Mouse (Mus musculus) limb, embryonic 12.5 days (tissue): Measurements from ENCODE around the gene Dnaaf1. TPM values are rescaled to one million over a fixed set of nuclear protein-coding genes. Genes with fewer than 3 reads are reported as not detected.

Experiments
- ATAC-seq: fragments of 200-750 bp; cut with Nextera tagmentation; 2 replicates; pipeline ENCODE4 v1.8.0; 2017; ENCODE audit warnings: low read depth, moderate TSS enrichment; ENCODE audit not compliant: insufficient number of reproducible peaks, insufficient read depth, low FRiP score, low TSS enrichment
- H3K27ac ChIP-seq: fragments of 300-500 bp; sonication (generic); 2 replicates; pipeline ENCODE4 v1.5.1; 2016; ENCODE audit warnings: mild to moderate bottlenecking, moderate library complexity
- H3K27me3 ChIP-seq: fragments of 300-500 bp; sonication (generic); 2 replicates; pipeline ENCODE4 v1.6.1; 2016; ENCODE audit warnings: mild to moderate bottlenecking, moderate library complexity
- H3K36me3 ChIP-seq: fragments of 300-500 bp; sonication (generic); 2 replicates; pipeline ENCODE4 v1.6.1; 2016; ENCODE audit warnings: mild to moderate bottlenecking, moderate library complexity
- H3K4me1 ChIP-seq: fragments of 300-500 bp; sonication (generic); replicated peaks from 2 replicates; pipeline ENCODE4 v1.6.1; 2016
- H3K4me2 ChIP-seq: fragments of 300-500 bp; sonication (generic); 2 replicates; pipeline ENCODE4 v1.6.1; 2016; ENCODE audit warnings: mild to moderate bottlenecking, moderate library complexity
- H3K4me3 ChIP-seq: fragments of 300-500 bp; sonication (generic); replicated peaks from 2 replicates; pipeline ENCODE4 v1.5.1; 2016; ENCODE audit warnings: mild to moderate bottlenecking
- H3K9ac ChIP-seq: fragments of 300-500 bp; sonication (generic); replicated peaks from 2 replicates; pipeline ENCODE4 v1.6.1; 2016; ENCODE audit warnings: mild to moderate bottlenecking, moderate library complexity
- H3K9me3 ChIP-seq: fragments of 300-500 bp; sonication (generic); 2 replicates; pipeline ENCODE4 v1.6.1; 2016; ENCODE audit warnings: mild to moderate bottlenecking, moderate library complexity
- WGBS: fragments of 180-500 bp; shearing (Covaris S2); methylation state at CpG from one replicate; pipeline ENCODE4 v1.1.7; 2016; 5-methylcytosine and 5-hydroxymethylcytosine counted together
- polyA plus RNA-seq: library from polyadenylated mRNA; unstranded; fragments of >200 nt; fragmentation: Nextera tagmentation; extraction: Ambion mirVana; gene quantifications from 2 replicates; pipeline ENCODE4 v1.2.1, GENCODE M21; 2016

The Dnaaf1 gene
- polyA plus RNA-seq, 1 experiment from 2014 or later, result not detected

- H3K27me3 ChIP-seq, result peaks cover 44% of the 10 kb centered on the region
- WGBS, result 60% methylated on average over 2 of the region's 2 CpGs
- no peak for ATAC-seq
These were observed 60.9 kb downstream of the Dnaaf1 start for GRCm38 (mm10) chr8:119635958-119636357.

GRCm38 (mm10) chr8:119636766-119637165 is 61.7 kb downstream of the Dnaaf1 start:
- no peaks in the 10 kb centered on the region for H3K36me3 ChIP-seq
- peaks cover 44% of the 10 kb centered on the region for H3K27me3 ChIP-seq
- H3K4me3 ChIP-seq, result no peak overlapping the region
- no peak overlapping the region for H3K27ac ChIP-seq
- no peak for ATAC-seq
- H3K9me3 ChIP-seq, result no peaks in the 10 kb centered on the region
- peaks cover 21% of the 10 kb centered on the region for H3K4me1 ChIP-seq
- WGBS, result 62% methylated on average over 7 of the region's 7 CpGs
- H3K9ac ChIP-seq, result no peak overlapping the region
- H3K4me2 ChIP-seq, result no peak overlapping the region

More at GRCm38 (mm10) chr8:119635958-119636357, 60.9 kb downstream of the Dnaaf1 start:
- Histone ChIP-seq H3K27ac (no peak overlapping the region), H3K4me3 (no peak overlapping the region), H3K9me3 (no peaks in the 10 kb centered on the region), H3K4me1 (peaks cover 21% of the 10 kb centered on the region), H3K4me2 (no peak overlapping the region), H3K36me3 (no peaks in the 10 kb centered on the region), H3K9ac (no peak overlapping the region)

- Histone ChIP-seq H3K4me2 (no peak overlapping the region), H3K4me1 (peaks cover 21% of the 10 kb centered on the region), H3K27me3 (peaks cover 38% of the 10 kb centered on the region), H3K9ac (no peak overlapping the region), H3K9me3 (no peaks in the 10 kb centered on the region), H3K27ac (no peak overlapping the region), H3K36me3 (no peaks in the 10 kb centered on the region), H3K4me3 (no peak overlapping the region)
- WGBS, result 87% methylated on average over 4 of the region's 4 CpGs
- ATAC-seq, result no peak
These were observed 62.3 kb downstream of the Dnaaf1 start for GRCm38 (mm10) chr8:119637381-119637780.

GRCm38 (mm10) chr8:119638261-119638660 is 63.2 kb downstream of the Dnaaf1 start:
- Histone ChIP-seq H3K4me2 (no peak overlapping the region), H3K4me3 (no peak overlapping the region), H3K27me3 (peaks cover 29% of the 10 kb centered on the region), H3K9me3 (no peaks in the 10 kb centered on the region), H3K27ac (no peak overlapping the region), H3K4me1 (peaks cover 21% of the 10 kb centered on the region), H3K36me3 (no peaks in the 10 kb centered on the region), H3K9ac (no peak overlapping the region)
- 86% methylated on average over 6 of the region's 6 CpGs for WGBS
- ATAC-seq, result no peak

- 42% methylated on average over 7 of the region's 7 CpGs for WGBS
- H3K9ac ChIP-seq, result no peak overlapping the region
- H3K36me3 ChIP-seq, result no peaks in the 10 kb centered on the region
- no peak overlapping the region for H3K4me3 ChIP-seq
- peaks cover 14% of the 10 kb centered on the region for H3K27me3 ChIP-seq
- no peaks in the 10 kb centered on the region for H3K9me3 ChIP-seq
- no peak overlapping the region for H3K4me2 ChIP-seq
- H3K27ac ChIP-seq, result no peak overlapping the region
- no peak for ATAC-seq
- peaks cover 26% of the 10 kb centered on the region for H3K4me1 ChIP-seq
These were observed 64.8 kb downstream of the Dnaaf1 start for GRCm38 (mm10) chr8:119639798-119640197.

GRCm38 (mm10) chr8:119641058-119641457 is 66.0 kb downstream of the Dnaaf1 start:
- no peak overlapping the region for H3K9ac ChIP-seq
- ATAC-seq, result no peak
- H3K36me3 ChIP-seq, result no peaks in the 10 kb centered on the region
- no peak overlapping the region for H3K4me2 ChIP-seq
- no peaks in the 10 kb centered on the region for H3K9me3 ChIP-seq
- no peak overlapping the region for H3K4me3 ChIP-seq
- no peak overlapping the region for H3K27ac ChIP-seq
- H3K27me3 ChIP-seq, result peaks cover 4% of the 10 kb centered on the region
- WGBS, result 81% methylated on average over 5 of the region's 5 CpGs
- peaks cover 16% of the 10 kb centered on the region; the same call in 1 of the 2 replicates for H3K4me1 ChIP-seq

GRCm38 (mm10) chr8:119642960-119643359 is 67.9 kb downstream of the Dnaaf1 start:
- no peak overlapping the region for H3K4me3 ChIP-seq
- no peak overlapping the region for H3K4me2 ChIP-seq
- peaks cover 10% of the 10 kb centered on the region; the same call in 1 of the 2 replicates for H3K4me1 ChIP-seq
- H3K9ac ChIP-seq, result no peak overlapping the region
- H3K9me3 ChIP-seq, result no peaks in the 10 kb centered on the region
- no peaks in the 10 kb centered on the region for H3K36me3 ChIP-seq
- WGBS, result 94% methylated on average over 1 of the region's 1 CpGs
- no peaks in the 10 kb centered on the region; the same call in 1 of the 2 replicates for H3K27me3 ChIP-seq
- no peak for ATAC-seq
- H3K27ac ChIP-seq, result no peak overlapping the region

GRCm38 (mm10) chr8:119644429-119644960 is 69.5 kb downstream of the Dnaaf1 start:
- no peak overlapping the region for H3K4me2 ChIP-seq
- ATAC-seq, result no peak
- no peak overlapping the region for H3K9ac ChIP-seq
- H3K27me3 ChIP-seq, result no peaks in the 10 kb centered on the region; the same call in 1 of the 2 replicates
- 49% methylated on average over 17 of the region's 17 CpGs for WGBS
- no peak overlapping the region for H3K27ac ChIP-seq
- no peaks in the 10 kb centered on the region for H3K9me3 ChIP-seq
- H3K4me1 ChIP-seq, result peaks cover 10% of the 10 kb centered on the region; the same call in 1 of the 2 replicates
- no peak overlapping the region for H3K4me3 ChIP-seq
- H3K36me3 ChIP-seq, result no peaks in the 10 kb centered on the region

GRCm38 (mm10) chr8:119644981-119645597 is 70.1 kb downstream of the Dnaaf1 start:
- peaks cover 11% of the 10 kb centered on the region; the same call in 1 of the 2 replicates for H3K4me1 ChIP-seq
- no peak overlapping the region for H3K4me3 ChIP-seq
- no peaks in the 10 kb centered on the region; the same call in 1 of the 2 replicates for H3K27me3 ChIP-seq
- ATAC-seq, result no peak
- no peak overlapping the region for H3K4me2 ChIP-seq
- H3K36me3 ChIP-seq, result no peaks in the 10 kb centered on the region
- no peak overlapping the region for H3K9ac ChIP-seq
- no peak overlapping the region for H3K27ac ChIP-seq
- 63% methylated on average over 18 of the region's 18 CpGs for WGBS
- H3K9me3 ChIP-seq, result no peaks in the 10 kb centered on the region

GRCm38 (mm10) chr8:119646197-119646596 is 71.2 kb downstream of the Dnaaf1 start:
- Histone ChIP-seq H3K9me3 (no peaks in the 10 kb centered on the region), H3K4me3 (no peak overlapping the region), H3K27ac (no peak overlapping the region), H3K36me3 (no peaks in the 10 kb centered on the region), H3K4me1 (peaks cover 16% of the 10 kb centered on the region; the same call in 1 of the 2 replicates), H3K9ac (no peak overlapping the region), H3K4me2 (no peak overlapping the region), H3K27me3 (no peaks in the 10 kb centered on the region; the same call in 1 of the 2 replicates)
- 72% methylated on average over 3 of the region's 3 CpGs for WGBS
- ATAC-seq, result no peak

- WGBS, result 85% methylated on average over 7 of the region's 7 CpGs
- no peak overlapping the region for H3K27ac ChIP-seq
- H3K9me3 ChIP-seq, result no peaks in the 10 kb centered on the region
- no peaks in the 10 kb centered on the region for H3K36me3 ChIP-seq
- H3K27me3 ChIP-seq, result no peaks in the 10 kb centered on the region; the same call in 1 of the 2 replicates
- H3K4me1 ChIP-seq, result peaks cover 22% of the 10 kb centered on the region
- no peak overlapping the region for H3K9ac ChIP-seq
- H3K4me2 ChIP-seq, result no peak overlapping the region
- ATAC-seq, result no peak
- no peak overlapping the region for H3K4me3 ChIP-seq
These were observed 71.8 kb downstream of the Dnaaf1 start for GRCm38 (mm10) chr8:119646846-119647245.
